Mouse (Mus musculus): ENCODE measurements around the gene Arl4a. TPM values are rescaled to one million over a fixed set of nuclear protein-coding genes. Genes with fewer than 3 reads are reported as not detected.

Gene Arl4a
- polyA plus RNA-seq, 3 experiments from 2014 or later, result 83.7 to 93.0 (median 88.4) TPM

DNA sequence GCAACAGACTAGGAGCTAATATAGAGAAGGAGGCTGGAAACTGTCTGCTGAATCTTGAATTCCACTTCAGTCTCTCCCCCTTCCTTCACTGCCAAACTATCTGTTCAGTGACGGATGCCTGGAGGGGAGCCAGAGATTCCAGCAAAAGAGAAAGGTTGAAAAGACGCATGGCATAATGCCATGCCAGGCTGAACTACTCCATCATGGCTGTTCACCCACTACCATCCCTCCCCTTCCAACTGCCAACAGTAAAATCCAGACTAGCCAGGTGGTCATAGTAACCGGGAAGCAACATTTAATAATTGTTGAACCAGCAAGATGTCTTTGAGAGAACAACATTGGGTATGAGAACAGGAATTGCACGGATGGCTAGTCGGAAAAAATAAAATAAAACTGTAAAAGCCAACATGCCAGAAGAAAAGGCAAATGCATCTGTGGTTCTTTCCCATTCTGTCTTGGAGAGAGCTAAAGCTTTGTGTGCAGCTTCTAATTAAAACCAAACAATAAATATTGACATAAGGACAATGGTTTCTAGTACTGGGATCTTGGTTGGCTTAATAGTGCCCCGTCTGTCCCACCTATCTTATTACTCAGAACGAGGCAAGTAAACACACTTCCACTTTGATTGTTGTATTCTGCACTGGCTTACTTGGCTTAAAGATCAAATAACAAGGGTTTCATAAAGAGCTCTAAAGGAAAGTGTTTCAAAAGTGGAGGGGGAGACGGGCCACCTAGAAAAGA is 79.7 kb downstream of the Arl4a start:
- ATAC-seq, result no peak

GRCm38 (mm10) chr12:39956396-39956795 is 81.4 kb downstream of the Arl4a start:
- ATAC-seq, result no peak

Other genes with a start within 250 kb of the Arl4a start
- 1 to 10 TPM; 2.1 to 9.3 (median 3.1) TPM for gene Scin, start 96.2 kb upstream of the Arl4a start, polyA plus RNA-seq (2017; shearing (Covaris generic))
- gene Lsmem1, start 161.5 kb upstream of the Arl4a start, polyA plus RNA-seq (2017; shearing (Covaris generic)), result under 1 TPM in 1 of 3 experiments, not detected in 2; 0.38 TPM
- gene Ifrd1, start 210.5 kb upstream of the Arl4a start, polyA plus RNA-seq (2017; shearing (Covaris generic)), result 10 to 100 TPM; 45.9 to 75.8 (median 54.1) TPM